Mouse (Mus musculus) lung, postnatal 25 days (tissue): Measurements from ENCODE around the gene Sos2.
"Not testable (repeated sequence)": the region's sequence is repeated elsewhere in the genome, so short reads cannot be mapped to it uniquely, and the experiment has no call there.

Experiments
- DNase-seq: peaks from one replicate; pipeline ENCODE4 v3.0.0; 2022; ENCODE audit warnings: low spot score

The Sos2 gene

GRCm38 (mm10) chr12:69674576-69675537 lies 6.8 kb downstream of the Sos2 start:
- no peak for DNase-seq

- no peak for DNase-seq
Observed at GRCm38 (mm10) chr12:69674176-69674575, 7.5 kb downstream of the Sos2 start.

GRCm38 (mm10) chr12:69666721-69667120 lies 14.9 kb downstream of the Sos2 start:
- DNase-seq: no peak

GRCm38 (mm10) chr12:69661658-69662057 lies 20.0 kb downstream of the Sos2 start:
- DNase-seq: no peak

GRCm38 (mm10) chr12:69653973-69654372 lies 27.7 kb downstream of the Sos2 start:
- DNase-seq: not testable (repeated sequence)

GRCm38 (mm10) chr12:69649511-69649910 lies 32.1 kb downstream of the Sos2 start:
- no peak for DNase-seq

GRCm38 (mm10) chr12:69645821-69646616 lies 35.6 kb downstream of the Sos2 start:
- peak; percentile 8 for DNase-seq

- peak; percentile 21 for DNase-seq
Observed at GRCm38 (mm10) chr12:69644877-69645276, 36.8 kb downstream of the Sos2 start.

GRCm38 (mm10) chr12:69642877-69643276 lies 38.8 kb downstream of the Sos2 start:
- DNase-seq: no peak

- DNase-seq: peak; percentile 14
Observed at GRCm38 (mm10) chr12:69634761-69635160, 46.9 kb downstream of the Sos2 start.

- DNase-seq: not testable (repeated sequence)
Observed at GRCm38 (mm10) chr12:69618590-69618989, 63.1 kb downstream of the Sos2 start.

GRCm38 (mm10) chr12:69604367-69604766 lies 77.3 kb downstream of the Sos2 start:
- DNase-seq: no peak

GRCm38 (mm10) chr12:69597446-69597845 lies 84.2 kb downstream of the Sos2 start:
- no peak for DNase-seq

- no peak for DNase-seq
Observed at GRCm38 (mm10) chr12:69593130-69593529, 88.5 kb downstream of the Sos2 start.

- no peak for DNase-seq
Observed at GRCm38 (mm10) chr12:69583270-69583629, 98.4 kb downstream of the Sos2 start.

- DNase-seq: peak; percentile 90
Observed at GRCm38 (mm10) chr12:69582613-69583269, 98.9 kb downstream of the Sos2 start, which contains the start of gene Vcpkmt. TSS of gene Vcpkmt (minus strand) at chr12:69583028.

- DNase-seq: no peak
Observed at GRCm38 (mm10) chr12:69582216-69582612, 99.4 kb downstream of the Sos2 start.

- DNase-seq: no peak
Observed at GRCm38 (mm10) chr12:69579623-69580022, 102.0 kb downstream of the Sos2 start.

GRCm38 (mm10) chr12:69576120-69576627 lies 105.5 kb downstream of the Sos2 start:
- no peak for DNase-seq

- DNase-seq: peak; percentile 89
Observed at GRCm38 (mm10) chr12:69573916-69574881, 107.5 kb downstream of the Sos2 start.

- no peak for DNase-seq
Observed at GRCm38 (mm10) chr12:69573271-69573670, 108.4 kb downstream of the Sos2 start.
